Mouse (Mus musculus) gastrocnemius, adult 18-20 months (tissue): ENCODE results near the gene Mlx. TPM values are rescaled to one million over a fixed set of nuclear protein-coding genes. Genes with fewer than 3 reads are reported as not detected.
A peak's percentile ranks its signal among the peaks of the same experiment; 100 is the strongest.

Source experiments
- DNase-seq: peaks from one replicate; pipeline ENCODE4 v3.0.0; 2021; ENCODE audit warnings: low spot score
- long read RNA-seq, 2 experiments: library from polyadenylated mRNA; stranded (forward); transcript quantifications; one replicate each; pipeline ENCODE4 v2.0.0; 2021
- total RNA-seq, 2 experiments: library from RNA; stranded (reverse); gene quantifications; 2 replicates each; pipeline ENCODE4 v1.2.3; 2021

The Mlx gene
- 10 to 100 TPM; 12.3 to 14.4 TPM for total RNA-seq
- long read RNA-seq, experiment 1, transcript Mlx-202 (8 exons, 1,826 nt) = major isoform, 14 of 18 reads
- long read RNA-seq, experiment 1, partial matches to known transcripts = 0 of 18 reads
- long read RNA-seq, experiment 1, other reads (novel, unspliced or antisense) = 0 of 18 reads
- long read RNA-seq, experiment 2, transcript Mlx-202 (8 exons, 1,826 nt) = major isoform, 8 of 13 reads
- long read RNA-seq, experiment 2, partial matches to known transcripts = 0 of 13 reads
- long read RNA-seq, experiment 2, other reads (novel, unspliced or antisense) = 1 of 13 reads

- DNase-seq = peak; percentile 90
These were observed at the start of gene Mlx for GRCm38 (mm10) chr11:101086756-101087681. Gene Mlx (plus strand): TSS chr11:101087277.

- DNase-seq = no peak
These were observed 49.3 kb upstream of the Mlx start for GRCm38 (mm10) chr11:101037795-101038194.

- DNase-seq = no peak
These were observed 41.3 kb upstream of the Mlx start for GRCm38 (mm10) chr11:101045826-101046225.

GRCm38 (mm10) chr11:101046440-101046839, 40.6 kb upstream of the Mlx start:
- DNase-seq = no peak

- no peak for DNase-seq
These were observed 39.6 kb upstream of the Mlx start for GRCm38 (mm10) chr11:101047502-101047901.

GRCm38 (mm10) chr11:101050359-101050758, 36.7 kb upstream of the Mlx start:
- DNase-seq = no peak

- no peak for DNase-seq
These were observed 36.0 kb upstream of the Mlx start for GRCm38 (mm10) chr11:101051051-101051493.

GRCm38 (mm10) chr11:101051617-101052016, 35.5 kb upstream of the Mlx start:
- no peak for DNase-seq

GRCm38 (mm10) chr11:101052751-101053473, 34.2 kb upstream of the Mlx start:
- peak; percentile 80 for DNase-seq

- no peak for DNase-seq
These were observed 33.1 kb upstream of the Mlx start for GRCm38 (mm10) chr11:101053974-101054373.

GRCm38 (mm10) chr11:101055418-101055817, 31.7 kb upstream of the Mlx start:
- DNase-seq = no peak

- DNase-seq = peak; percentile 72
These were observed 30.2 kb upstream of the Mlx start for GRCm38 (mm10) chr11:101056885-101057284.

- peak; percentile 94 for DNase-seq
These were observed 29.2 kb upstream of the Mlx start for GRCm38 (mm10) chr11:101057860-101058259.

GRCm38 (mm10) chr11:101058726-101059125, 28.4 kb upstream of the Mlx start:
- no peak for DNase-seq

- DNase-seq = no peak
These were observed 27.6 kb upstream of the Mlx start for GRCm38 (mm10) chr11:101059473-101059872.

GRCm38 (mm10) chr11:101060126-101060525, 27.0 kb upstream of the Mlx start:
- DNase-seq = peak; percentile 64

- DNase-seq = no peak
These were observed 26.0 kb upstream of the Mlx start for GRCm38 (mm10) chr11:101061049-101061448.

- DNase-seq = peak; percentile 75
These were observed 24.8 kb upstream of the Mlx start for GRCm38 (mm10) chr11:101062165-101062884.

- DNase-seq = no peak
These were observed 24.0 kb upstream of the Mlx start for GRCm38 (mm10) chr11:101062971-101063675.

GRCm38 (mm10) chr11:101063676-101064327, 23.3 kb upstream of the Mlx start:
- peak; percentile 82 for DNase-seq
